Mouse (Mus musculus): ENCODE measurements around the gene Nav2. TPM values are rescaled to one million over a fixed set of nuclear protein-coding genes. Genes with fewer than 3 reads are reported as not detected.

The Nav2 gene
- total RNA-seq, 2 experiments from 2014 or later, result 42.4 to 52.9 TPM

GRCm38 (mm10) chr7:49480962-49481361 lies 572.4 kb downstream of the Nav2 start:
- DNase-seq, result no peak
- intact Hi-C loops (cut with DNase I), result no loop called here

DNA sequence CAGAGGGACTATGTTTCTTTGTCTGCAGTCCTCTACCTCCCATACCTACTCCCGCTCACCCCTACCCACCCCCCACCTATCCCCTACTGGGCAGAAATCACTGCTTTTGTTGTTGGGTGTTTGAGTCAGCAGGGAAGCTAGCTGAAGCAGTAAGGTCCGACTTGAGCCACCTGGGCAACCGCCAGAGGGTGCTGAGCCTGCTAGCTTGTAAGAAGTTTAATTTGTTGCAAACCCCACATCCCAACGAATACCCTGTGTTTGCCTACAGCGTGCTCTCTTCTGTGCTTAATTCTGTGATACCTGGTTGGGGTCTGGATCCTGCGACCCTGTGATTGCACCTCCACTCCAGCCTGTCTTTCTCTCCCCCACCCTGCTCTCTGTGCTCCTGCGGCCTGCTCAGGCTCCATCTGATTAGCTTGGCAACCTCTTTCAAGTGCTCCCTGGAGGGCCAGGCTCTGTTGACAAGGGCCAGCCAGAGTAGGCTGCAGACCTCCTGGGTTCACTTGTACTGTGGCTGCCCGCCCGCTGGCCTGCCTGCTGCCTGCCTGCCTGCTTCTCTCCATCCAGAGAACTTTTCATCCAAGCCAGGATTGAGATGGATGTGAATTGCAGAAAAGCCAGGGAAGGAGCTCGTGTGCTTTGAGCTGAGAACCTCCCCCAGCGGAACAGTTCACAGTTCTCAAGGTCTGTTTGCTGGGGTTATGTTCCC lies 575.7 kb downstream of the Nav2 start:
- intact Hi-C loops (cut with DNase I), result no loop called here
- DNase-seq, result no peak

DNA sequence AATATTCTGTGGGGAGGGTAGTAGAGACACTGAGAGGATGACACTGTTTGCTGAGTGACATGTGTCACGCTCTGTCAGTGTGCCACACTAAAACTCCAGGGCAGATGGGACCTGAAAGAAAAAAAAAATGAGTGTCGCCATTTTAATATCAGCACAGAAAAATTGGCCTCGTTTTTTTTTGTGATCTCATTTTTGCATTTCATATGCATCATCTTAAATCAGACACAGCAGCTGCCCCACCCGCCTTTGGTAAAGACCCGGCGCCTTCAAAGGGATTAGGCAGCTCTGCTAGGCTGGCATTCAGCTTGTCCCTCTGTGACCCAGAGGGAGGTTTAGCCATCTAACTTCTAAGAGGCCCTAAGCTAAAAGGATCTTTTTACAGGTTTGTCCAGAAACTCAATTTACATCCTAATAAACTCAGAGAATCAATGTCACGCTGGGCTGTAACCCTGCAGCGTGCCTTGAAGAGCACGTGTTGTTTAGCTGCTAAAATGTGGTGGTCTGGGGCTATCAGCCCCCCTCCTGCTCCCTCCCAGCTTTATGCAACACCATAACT lies 576.9 kb downstream of the Nav2 start:
- intact Hi-C loops (cut with DNase I), result no loop called here
- no peak for DNase-seq

DNA sequence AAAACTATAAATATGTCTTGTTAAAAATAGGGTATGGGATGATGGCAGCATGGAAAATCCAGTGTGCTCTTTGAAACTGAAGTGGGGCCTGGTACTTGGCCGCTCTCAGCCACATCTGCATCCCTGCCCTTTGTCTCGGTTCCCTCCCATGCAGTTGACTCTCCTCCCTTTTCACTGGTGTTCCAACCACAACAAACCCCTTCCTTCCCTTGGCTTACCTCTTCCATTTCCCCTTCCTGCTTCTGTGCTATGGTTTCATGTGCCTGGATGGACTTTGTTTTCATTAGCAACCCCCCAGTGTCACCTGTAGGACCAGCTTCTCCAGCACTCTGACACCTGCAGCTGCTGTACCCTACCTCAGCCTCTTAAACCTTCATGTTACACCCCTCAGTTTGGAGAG lies 578.8 kb downstream of the Nav2 start:
- intact Hi-C loops (cut with DNase I), result no loop called here
- DNase-seq, result no peak

DNA sequence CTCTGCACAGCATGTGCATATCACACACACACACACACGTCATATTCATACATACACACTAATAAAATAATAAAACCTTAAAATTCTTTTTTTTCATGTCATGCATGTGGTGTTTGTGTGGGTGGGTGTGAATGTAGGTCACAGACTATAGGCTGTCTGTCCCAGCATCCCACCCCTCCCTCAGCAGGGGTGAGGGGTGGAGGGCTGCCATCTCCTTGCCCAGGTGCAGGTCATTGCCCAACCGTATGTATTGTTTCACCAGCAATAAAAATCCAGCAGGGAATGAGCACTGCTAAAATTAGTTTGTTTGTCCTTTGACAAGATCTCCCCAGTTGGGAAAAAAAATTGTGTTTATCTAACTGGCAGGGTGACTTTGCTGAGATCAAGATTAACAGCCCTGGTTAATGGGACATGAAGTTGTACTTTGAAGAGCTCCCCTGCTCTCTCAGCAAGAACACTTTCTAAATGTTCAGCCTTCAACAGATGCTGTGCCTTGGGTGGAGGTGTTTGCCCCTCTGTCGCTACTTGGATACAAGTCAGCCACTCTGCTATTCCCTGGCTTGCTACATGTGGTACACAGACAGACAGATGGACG lies 580.1 kb downstream of the Nav2 start:
- intact Hi-C loops (cut with DNase I), result no loop called here
- DNase-seq, result no peak

DNA sequence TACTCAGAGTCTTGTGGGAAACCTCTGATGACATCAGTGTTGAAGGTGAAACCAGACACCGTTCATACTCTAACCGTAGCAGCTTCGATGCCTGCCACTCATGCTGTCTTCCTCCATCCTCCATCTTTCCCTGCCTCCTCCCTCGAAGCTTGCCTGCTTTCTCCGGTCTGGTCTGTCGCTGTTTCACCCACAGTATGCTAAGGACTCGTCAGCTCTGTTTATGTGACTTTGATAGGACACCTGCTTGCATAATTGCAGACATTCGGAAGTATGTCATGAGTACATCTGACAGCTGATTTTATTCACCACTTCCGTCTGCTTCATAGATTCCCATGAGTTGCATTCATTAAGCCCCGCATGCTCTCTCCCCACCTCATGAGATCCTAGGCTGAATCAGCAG lies 582.3 kb downstream of the Nav2 start:
- intact Hi-C loops (cut with DNase I), result no loop called here
- DNase-seq, result no peak

- no peak for DNase-seq
- intact Hi-C loops (cut with DNase I), result no loop called here
These were observed 584.1 kb downstream of the Nav2 start for GRCm38 (mm10) chr7:49492622-49493021.

DNA sequence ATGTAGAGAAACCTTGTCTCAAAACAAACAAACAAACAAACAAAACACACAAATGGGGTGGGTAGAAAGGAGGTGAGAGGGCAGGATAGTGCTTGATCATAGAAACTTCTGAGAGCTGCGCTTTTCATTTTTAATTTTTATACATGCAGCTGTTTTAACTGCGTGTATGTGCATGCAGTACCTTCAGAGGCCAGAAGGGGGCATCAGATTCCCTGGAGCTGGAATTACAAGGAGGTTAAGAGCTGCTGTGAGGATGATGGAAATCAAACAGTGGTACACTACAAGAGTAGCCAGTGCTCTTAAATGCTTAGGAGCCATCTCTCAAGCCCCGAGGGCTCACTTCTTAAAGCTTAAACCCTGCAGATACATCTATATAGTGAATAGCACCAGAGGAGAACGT lies 584.7 kb downstream of the Nav2 start:
- peak in 1 of 2 experiments; percentile 47 for DNase-seq
- intact Hi-C loops (cut with DNase I), result no loop called here

GRCm38 (mm10) chr7:49494654-49495053 lies 586.1 kb downstream of the Nav2 start:
- no peak for DNase-seq
- intact Hi-C loops (cut with DNase I), result no loop called here

DNA sequence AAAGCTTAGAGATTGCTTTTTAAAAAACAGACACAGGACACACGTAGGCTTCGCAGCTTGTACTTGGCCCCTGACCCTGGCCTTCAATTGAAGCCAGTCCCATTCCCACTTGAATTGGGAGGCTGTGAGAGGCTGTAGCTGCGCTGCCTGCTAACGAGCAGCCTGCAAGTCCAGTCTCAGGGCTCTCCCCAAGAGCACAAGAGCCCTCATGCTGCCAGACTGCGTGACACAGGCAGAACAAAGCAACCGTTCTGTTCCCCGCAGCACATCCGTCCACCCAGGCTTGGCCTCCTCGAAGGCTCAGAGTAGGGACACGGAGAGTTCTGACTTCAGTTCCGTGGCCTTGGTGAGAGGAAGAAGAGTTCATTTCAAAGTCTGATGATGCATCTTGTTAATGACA lies 587.6 kb downstream of the Nav2 start:
- DNase-seq, result no peak
- intact Hi-C loops (cut with DNase I), result no loop called here

- peak in 1 of 2 experiments; percentile 22 for DNase-seq
- intact Hi-C loops (cut with DNase I), result no loop called here
These were observed 588.4 kb downstream of the Nav2 start for GRCm38 (mm10) chr7:49496766-49497425.

DNA sequence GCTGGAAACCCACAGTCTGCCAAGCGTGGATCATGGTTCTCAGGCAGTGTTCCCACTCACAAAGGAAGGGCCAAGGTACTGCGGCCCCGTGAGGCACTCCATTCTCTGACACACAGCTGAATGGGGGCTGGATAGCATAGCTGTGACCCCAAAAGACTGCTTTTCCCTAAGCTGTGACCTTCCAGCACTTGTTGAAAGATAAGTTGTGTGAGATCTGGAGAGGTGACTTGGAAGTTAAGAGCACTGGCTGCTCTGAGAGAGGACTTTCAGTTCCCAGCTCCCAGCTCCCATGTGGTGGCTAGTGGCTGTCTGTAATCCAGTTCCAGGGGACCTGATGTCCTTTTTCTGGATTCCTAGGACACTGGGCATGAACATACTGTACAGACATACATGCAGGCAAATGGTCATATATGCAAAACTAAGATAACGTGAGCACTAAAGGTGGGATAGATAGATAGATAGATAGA lies 588.9 kb downstream of the Nav2 start:
- intact Hi-C loops (cut with DNase I), result no loop called here
- DNase-seq, result no peak

- intact Hi-C loops (cut with DNase I), result no loop called here
These were observed 591.1 kb downstream of the Nav2 start for GRCm38 (mm10) chr7:49499598-49499997.

DNA sequence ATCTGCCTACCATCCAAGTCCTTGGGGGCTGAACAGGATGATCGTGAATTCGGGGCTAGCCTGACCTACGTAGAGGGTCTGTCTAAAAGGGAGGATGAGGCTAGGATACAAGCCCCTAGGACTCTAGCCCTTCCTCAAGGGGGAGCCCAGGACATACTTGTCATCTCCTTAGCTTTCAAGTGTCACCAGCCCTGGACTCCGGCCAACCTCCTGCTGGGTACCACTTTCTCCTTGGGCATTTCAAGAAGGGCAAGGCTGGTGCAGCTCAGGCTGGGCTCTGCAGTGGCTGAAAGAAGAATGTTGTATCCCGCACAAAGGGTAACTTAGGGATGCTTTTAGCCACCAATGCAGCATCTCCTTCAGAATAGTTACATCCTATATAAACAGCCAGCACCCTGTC lies 592.4 kb downstream of the Nav2 start:
- no peak for DNase-seq
- intact Hi-C loops (cut with DNase I), result no loop called here

More at GRCm38 (mm10) chr7:49499598-49499997, 591.1 kb downstream of the Nav2 start:
- DNase-seq, result no peak

DNA sequence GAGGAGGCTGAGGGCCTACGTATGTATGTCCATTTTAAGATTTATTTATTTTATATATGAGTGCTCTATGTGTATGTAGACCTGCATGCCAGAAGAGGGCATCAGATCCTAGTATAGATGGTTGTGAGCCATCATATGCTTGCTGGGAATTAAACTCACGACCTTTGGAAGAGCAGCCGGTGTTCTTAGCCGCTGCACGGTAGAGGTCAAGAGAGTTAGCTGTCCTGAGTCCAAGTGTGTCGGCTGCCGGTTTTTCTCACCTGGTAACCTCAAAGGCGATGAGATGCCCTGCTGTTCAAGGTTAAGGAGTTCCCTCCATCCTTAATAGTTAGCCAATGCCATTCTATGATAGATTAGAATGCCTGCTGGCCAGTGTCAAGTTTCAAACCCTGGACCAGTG lies 594.9 kb downstream of the Nav2 start:
- intact Hi-C loops (cut with DNase I), result no loop called here
- no peak for DNase-seq

DNA sequence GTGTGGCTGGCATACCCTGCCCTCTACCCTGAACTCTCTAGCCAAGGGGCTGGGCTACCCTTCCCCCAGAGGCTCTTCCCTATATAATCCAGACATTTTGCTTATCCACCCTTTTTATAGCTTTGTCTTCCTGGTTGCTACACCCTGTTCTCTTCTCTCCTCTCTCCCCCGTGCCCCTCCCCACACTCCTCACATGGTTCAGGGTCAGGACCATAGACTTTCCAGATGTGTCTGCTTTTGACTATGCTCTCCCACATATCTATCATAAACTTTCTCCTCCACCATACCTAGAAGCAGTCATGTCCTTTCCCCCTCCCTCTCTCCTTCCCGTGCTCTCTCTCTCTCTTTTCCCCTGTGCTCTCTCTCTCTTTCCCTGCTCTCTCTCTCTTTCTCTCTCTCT lies 595.4 kb downstream of the Nav2 start:
- intact Hi-C loops (cut with DNase I), result no loop called here
- DNase-seq, result no peak

- intact Hi-C loops (cut with DNase I), result no loop called here
These were observed 595.8 kb downstream of the Nav2 start for GRCm38 (mm10) chr7:49504297-49504696.

GRCm38 (mm10) chr7:49505024-49505423 lies 596.5 kb downstream of the Nav2 start:
- intact Hi-C loops (cut with DNase I), result no loop called here
- DNase-seq, result peak in 1 of 2 experiments; percentile 25

More at GRCm38 (mm10) chr7:49504297-49504696, 595.8 kb downstream of the Nav2 start:
- DNase-seq, result no peak

GRCm38 (mm10) chr7:49506085-49506820 lies 597.7 kb downstream of the Nav2 start:
- DNase-seq, result no peak
- intact Hi-C loops (cut with DNase I), result no loop called here

DNA sequence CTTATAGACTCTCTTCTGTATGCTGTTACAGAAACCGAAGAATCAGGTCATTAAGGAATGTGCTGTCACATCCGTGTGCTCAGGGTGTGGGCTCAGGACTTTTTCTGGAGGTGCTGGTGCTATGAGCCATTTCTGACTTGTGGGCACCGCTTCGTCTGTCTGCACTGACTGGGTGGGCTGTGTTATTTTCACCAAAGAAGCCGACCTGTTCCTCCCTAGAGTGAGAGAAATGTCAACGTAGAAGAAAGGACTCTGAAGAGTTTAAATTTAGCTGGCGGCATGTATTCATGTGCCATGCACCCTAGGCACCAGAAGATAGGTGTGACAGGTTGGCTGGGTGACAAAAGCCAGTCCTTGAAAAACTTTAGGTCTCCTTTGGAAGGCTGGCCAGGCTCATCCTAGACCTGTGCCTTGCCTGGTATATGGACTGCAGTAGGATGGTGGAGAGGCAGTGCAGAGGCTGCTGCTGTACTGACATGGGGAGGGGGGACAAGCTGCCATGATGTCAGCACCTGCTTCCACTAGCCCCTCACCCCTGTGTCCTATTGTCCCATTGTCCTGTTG lies 599.5 kb downstream of the Nav2 start:
- DNase-seq, result peak in 1 of 2 experiments; percentile 18
- intact Hi-C loops (cut with DNase I), result no loop called here

All from heart, postnatal 36 days (tissue).